Mouse (Mus musculus) C2C12 (cell line): ENCODE results near the gene Caprin2.

Experiments
- CEBPB ChIP-seq: IDR thresholded peaks from one replicate; pipeline ENCODE4 v1.6.1; 2011; ENCODE audit warnings: low read depth, mild to moderate bottlenecking, control low read depth, moderate library complexity
- CTCF ChIP-seq: IDR thresholded peaks from one replicate; pipeline ENCODE4 v1.5.1; 2011; ENCODE audit not compliant: control insufficient read depth, insufficient read depth, insufficient read length
- FOSL1 ChIP-seq: IDR thresholded peaks from one replicate; pipeline ENCODE4 v1.8.0; 2011; ENCODE audit warnings: mild to moderate bottlenecking, low read length; ENCODE audit not compliant: poor library complexity, insufficient read depth, severe bottlenecking
- MAX ChIP-seq: IDR thresholded peaks from one replicate; pipeline ENCODE4 v1.6.1; 2011; ENCODE audit warnings: mild to moderate bottlenecking, control low read depth
- MYOG ChIP-seq: IDR thresholded peaks from one replicate; pipeline ENCODE4 v1.6.1; 2011; ENCODE audit not compliant: control insufficient read depth, insufficient read length; ENCODE audit errors: extremely low read depth
- USF1 ChIP-seq: IDR thresholded peaks from one replicate; pipeline ENCODE4 v1.6.1; 2011; ENCODE audit warnings: low read depth, mild to moderate bottlenecking, control low read depth, moderate library complexity

- TF ChIP-seq CTCF (no peak), MYOG (no peak), MAX (no peak), USF1 (no peak), CEBPB (no peak), FOSL1 (no peak)
Observed at GRCm38 (mm10) chr6:148841760-148842159, 54.3 kb downstream of the Caprin2 start.
